Mouse (Mus musculus) brain, embryonic 14.5 days (tissue): ENCODE results near the gene Slc15a2.

Experiments used
- CTCF ChIP-seq: fragments of 200-500 bp; IDR thresholded peaks from 2 replicates; pipeline ENCODE4 v1.5.1; 2012; ENCODE audit warnings: inconsistent platforms, mild to moderate bottlenecking, moderate library complexity, borderline replicate concordance; ENCODE audit not compliant: insufficient read depth, insufficient read length; ENCODE audit errors: extremely low read depth
- POLR2A ChIP-seq: fragments of 200-500 bp; IDR thresholded peaks from 2 replicates; pipeline ENCODE4 v1.6.1; 2012; ENCODE audit warnings: mild to moderate bottlenecking, inconsistent platforms, borderline replicate concordance; ENCODE audit not compliant: poor library complexity, insufficient read depth, insufficient read length, severe bottlenecking; ENCODE audit errors: extremely low read depth

- TF ChIP-seq POLR2A: no peak
- TF ChIP-seq CTCF: no peak
Observed at GRCm38 (mm10) chr16:36784594-36785313, at the start of gene Slc15a2.
